20 mouse cellular contexts compared by ENCODE assay signal in genomic region chr14:76932890-76933289, GRCm38 (mm10).
DNase-seq lines count a peak whose midpoint lies in the region; ATAC-seq and TF ChIP-seq lines count a peak whose summit lies in the region.
"Had no signal": no experiment of that assay in that cellular context is flagged by ENCODE, and none has a peak within 500 bp of the region (broad histone marks: within the 10 kb centered on the region; RNA-seq: fewer than 3 reads in every experiment).

No protein-coding gene starts in this region.

- no peak overlapping the region for H3K4me3 ChIP-seq in midbrain, embryonic 11.5 days (ENCODE audit: low read depth, low read length)
- H3K4me3 ChIP-seq in midbrain, postnatal 0 days (ENCODE audit: low read depth, low read length) = no peak overlapping the region
- no peak overlapping the region for H3K4me3 ChIP-seq in kidney, embryonic 15.5 days (replicated peaks)
- H3K4me3 ChIP-seq: embryonic facial prominence, embryonic 12.5 days; forebrain, embryonic 15.5 days; heart, adult 2 months; heart, embryonic 15.5 days; hindbrain, embryonic 13.5 days had no signal

- no peak overlapping the region for H3K4me2 ChIP-seq in midbrain, embryonic 11.5 days
- H3K4me2 ChIP-seq in midbrain, postnatal 0 days (ENCODE audit: low read depth, low read length, poor library complexity, severe bottlenecking) = no peak overlapping the region
- H3K4me2 ChIP-seq in kidney, embryonic 15.5 days = no peak overlapping the region
- H3K4me2 ChIP-seq: embryonic facial prominence, embryonic 12.5 days; forebrain, embryonic 15.5 days; heart, embryonic 11.5 days; heart, embryonic 15.5 days; hindbrain, embryonic 13.5 days had no signal

- no peak for ATAC-seq in midbrain, embryonic 11.5 days (ENCODE audit: low FRiP score)
- ATAC-seq in midbrain, postnatal 0 days (ENCODE audit: low FRiP score) = no peak
- peak; percentile 89 for ATAC-seq in kidney, embryonic 15.5 days (replicated peaks; ENCODE audit: low FRiP score)
- ATAC-seq: forebrain, embryonic 15.5 days had no signal

- peak; percentile 64 for DNase-seq in midbrain, embryonic 11.5 days (ENCODE audit: low spot score, missing footprints)
- no peak for DNase-seq in midbrain, postnatal 0 days (ENCODE audit: low spot score)
- peak; percentile 58 for DNase-seq in kidney, postnatal 14 days
- DNase-seq in lung, adult 18-20 months = no peak
- DNase-seq in lung, postnatal 10 days = no peak
- DNase-seq in thymus, postnatal 10 days (ENCODE audit: low spot score in 2 of 2) = no peak
- DNase-seq: adrenal gland, adult 2 months; adrenal gland, postnatal 36 days; cerebellum, adult 11 months; cerebellum, adult 8-10 months; cerebellum, postnatal 25 days; heart, adult 2 months; heart, postnatal 14 days had no signal

- WGBS in midbrain, embryonic 11.5 days = 82% methylated on average over 6 of the region's 6 CpGs
- 66% methylated on average over 6 of the region's 6 CpGs for WGBS in midbrain, postnatal 0 days
- 44% methylated on average over 6 of the region's 6 CpGs for WGBS in kidney, embryonic 15.5 days

- no peaks in the 10 kb centered on the region for H3K27me3 ChIP-seq in midbrain, embryonic 11.5 days (ENCODE audit: control insufficient read depth, insufficient read depth, low read length)
- no peaks in the 10 kb centered on the region for H3K27me3 ChIP-seq in midbrain, postnatal 0 days (ENCODE audit: insufficient read depth, low read length)
- H3K27me3 ChIP-seq in kidney, embryonic 15.5 days = no peaks in the 10 kb centered on the region
- H3K27me3 ChIP-seq: CH12.LX; embryonic facial prominence, embryonic 12.5 days; forebrain, embryonic 15.5 days; heart, embryonic 15.5 days; hindbrain, embryonic 13.5 days had no signal

- no peak overlapping the region for H3K9ac ChIP-seq in midbrain, embryonic 11.5 days (ENCODE audit: low read length)
- H3K9ac ChIP-seq in midbrain, postnatal 0 days (replicated peaks; ENCODE audit: low read length, poor library complexity, severe bottlenecking) = no peak overlapping the region
- H3K9ac ChIP-seq in kidney, embryonic 15.5 days = no peak overlapping the region
- H3K9ac ChIP-seq: embryonic facial prominence, embryonic 12.5 days; forebrain, embryonic 15.5 days; heart, embryonic 15.5 days; hindbrain, embryonic 13.5 days had no signal

- no peaks in the 10 kb centered on the region for H3K36me3 ChIP-seq in midbrain, embryonic 11.5 days (ENCODE audit: control insufficient read depth, insufficient read depth, low read length)
- H3K36me3 ChIP-seq in midbrain, postnatal 0 days (ENCODE audit: insufficient read depth, low read length) = no peaks in the 10 kb centered on the region
- no peaks in the 10 kb centered on the region for H3K36me3 ChIP-seq in kidney, embryonic 15.5 days
- H3K36me3 ChIP-seq: embryonic facial prominence, embryonic 12.5 days; forebrain, embryonic 15.5 days; heart, embryonic 15.5 days; hindbrain, embryonic 13.5 days had no signal

- no peak overlapping the region for H3K27ac ChIP-seq in midbrain, embryonic 11.5 days (ENCODE audit: low read depth, low read length)
- H3K27ac ChIP-seq in midbrain, postnatal 0 days (ENCODE audit: low read depth, low read length) = no peak overlapping the region
- H3K27ac ChIP-seq in kidney, embryonic 15.5 days = peak overlapping the region; percentile 78
- H3K27ac ChIP-seq: embryonic facial prominence, embryonic 12.5 days; forebrain, embryonic 15.5 days; heart, adult 2 months; heart, embryonic 15.5 days; hindbrain, embryonic 13.5 days had no signal

- TF ChIP-seq CTCF in midbrain, postnatal 0 days (IDR thresholded peaks at IDR 0.05) = no peak

- H3K9me3 ChIP-seq in midbrain, embryonic 11.5 days (ENCODE audit: control insufficient read depth, low read length) = no peaks in the 10 kb centered on the region
- no peaks in the 10 kb centered on the region for H3K9me3 ChIP-seq in midbrain, postnatal 0 days (ENCODE audit: low read length)
- no peaks in the 10 kb centered on the region for H3K9me3 ChIP-seq in kidney, embryonic 15.5 days (replicated peaks)
- H3K9me3 ChIP-seq: embryonic facial prominence, embryonic 12.5 days; forebrain, embryonic 15.5 days; heart, embryonic 15.5 days; hindbrain, embryonic 13.5 days had no signal

- H3K4me1 ChIP-seq in midbrain, embryonic 11.5 days (ENCODE audit: control insufficient read depth, insufficient read depth, low read length) = no peaks in the 10 kb centered on the region
- H3K4me1 ChIP-seq in midbrain, postnatal 0 days (ENCODE audit: insufficient read depth, low read length) = peaks cover 6% of the 10 kb centered on the region; the same call in 1 of the 2 replicates
- peaks cover 21% of the 10 kb centered on the region for H3K4me1 ChIP-seq in kidney, embryonic 15.5 days
- H3K4me1 ChIP-seq: forebrain, embryonic 15.5 days; heart, embryonic 15.5 days; hindbrain, embryonic 13.5 days had no signal

Comparison
In these comparisons a context has a peak if more than half of its experiments do, and no peak if none do; other contexts are left out.
1. DNase-seq: peak in midbrain, embryonic 11.5 days (single experiment) and kidney, postnatal 14 days (single experiment); none in midbrain, postnatal 0 days (single experiment), lung, adult 18-20 months (0 of 2), lung, postnatal 10 days (single experiment) and thymus, postnatal 10 days (0 of 2).